Mouse (Mus musculus): ENCODE data around the gene Synm.

- TF ChIP-seq CTCF (IDR thresholded peaks at IDR 0.05; ENCODE audit: low read depth, low read length) = no peak
- TF ChIP-seq POLR2A (IDR thresholded peaks at IDR 0.05; ENCODE audit: borderline replicate concordance, low read depth, low read length) = no peak
These were observed 4.2 kb downstream of the Synm start for GRCm38 (mm10) chr7:67755366-67755765.

Data from bone marrow macrophage, adult 2 months (primary cell).